Mouse (Mus musculus) neural tube, embryonic 11.5 days (tissue): Measurements from ENCODE around the gene Cox11. TPM values are rescaled to one million over a fixed set of nuclear protein-coding genes. Genes with fewer than 3 reads are reported as not detected.
A peak's percentile ranks its signal among the peaks of the same experiment; 100 is the strongest.

ENCODE experiments used
- ATAC-seq: fragments of 200-750 bp; cut with Nextera tagmentation; 2 replicates; pipeline ENCODE4 v1.8.0; 2017; ENCODE audit warnings: moderate number of reproducible peaks, mild to moderate bottlenecking, moderate TSS enrichment, moderate library complexity; ENCODE audit not compliant: insufficient read depth, low FRiP score, low TSS enrichment
- DNase-seq: peaks from one replicate; pipeline ENCODE4 v3.0.0-alpha.2; 2015; ENCODE audit warnings: low spot score
- H3K27ac ChIP-seq: fragments of 300-500 bp; sonication (generic); 2 replicates; pipeline ENCODE4 v1.5.1; 2014; ENCODE audit warnings: low read depth, mild to moderate bottlenecking, low read length
- H3K27me3 ChIP-seq: fragments of 300-500 bp; sonication (generic); 2 replicates; pipeline ENCODE4 v1.6.1; 2014; ENCODE audit warnings: mild to moderate bottlenecking, low read length, mixed read lengths; ENCODE audit not compliant: control insufficient read depth, insufficient read depth
- H3K36me3 ChIP-seq: fragments of 300-500 bp; sonication (generic); 2 replicates; pipeline ENCODE4 v1.6.1; 2014; ENCODE audit warnings: mild to moderate bottlenecking, low read length, moderate library complexity, mixed read lengths; ENCODE audit not compliant: control insufficient read depth, insufficient read depth
- H3K4me1 ChIP-seq: fragments of 300-500 bp; sonication (generic); 2 replicates; pipeline ENCODE4 v1.6.1; 2014; ENCODE audit warnings: low read length, mixed read lengths; ENCODE audit not compliant: control insufficient read depth, insufficient read depth
- H3K4me2 ChIP-seq: fragments of 300-500 bp; sonication (generic); 2 replicates; pipeline ENCODE4 v1.6.1; 2014; ENCODE audit warnings: low read depth, mild to moderate bottlenecking, moderate library complexity
- H3K4me3 ChIP-seq: fragments of 300-500 bp; sonication (generic); 2 replicates; pipeline ENCODE4 v1.5.1; 2014; ENCODE audit warnings: low read depth, low read length
- H3K9ac ChIP-seq: fragments of 300-500 bp; sonication (generic); 2 replicates; pipeline ENCODE4 v1.6.1; 2014; ENCODE audit warnings: mild to moderate bottlenecking, low read length
- H3K9me3 ChIP-seq: fragments of 300-500 bp; sonication (generic); 2 replicates; pipeline ENCODE4 v1.6.1; 2016; ENCODE audit warnings: low read length; ENCODE audit not compliant: control insufficient read depth
- WGBS: fragments of 180-500 bp; shearing (Covaris S2); extraction: QIAGEN DNeasy Blood & Tissue Kit; methylation state at CpG from one replicate; pipeline ENCODE4 v1.1.7; 2014; 5-methylcytosine and 5-hydroxymethylcytosine counted together
- polyA plus RNA-seq: library from polyadenylated mRNA; unstranded; fragments of >200 nt; fragmentation: Nextera tagmentation; extraction: Ambion mirVana; gene quantifications from 2 replicates; pipeline ENCODE4 v1.2.1, GENCODE M21; 2014

The Cox11 gene
- polyA plus RNA-seq, 1 experiment from 2014 or later: 23.6 TPM

DNA sequence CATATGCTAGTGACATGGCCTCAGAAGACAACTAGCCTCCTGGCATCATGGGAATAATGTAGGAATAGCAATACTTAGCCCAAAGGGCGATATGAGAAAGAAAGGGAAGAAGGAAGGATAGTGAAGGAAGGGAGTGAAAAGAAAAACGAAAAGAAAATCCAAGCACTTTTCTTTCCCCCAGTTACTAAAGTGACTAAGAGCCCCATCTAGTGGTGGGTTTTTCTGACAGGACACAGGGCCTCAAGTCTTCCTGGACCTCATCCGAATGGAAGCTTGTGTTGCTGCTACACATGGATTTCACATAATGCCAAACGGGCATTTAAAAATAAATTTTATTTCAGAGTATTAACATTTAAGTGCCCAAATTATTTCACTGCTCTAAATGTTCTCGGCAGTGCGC is 14.5 kb upstream of the Cox11 start:
- H3K27ac ChIP-seq: no peak overlapping the region
- H3K9ac ChIP-seq: no peak overlapping the region
- ATAC-seq (no peak), DNase-seq (peak; percentile 26)
- no peaks in the 10 kb centered on the region for H3K9me3 ChIP-seq
- no peaks in the 10 kb centered on the region for H3K36me3 ChIP-seq
- no peak overlapping the region for H3K4me3 ChIP-seq
- no peaks in the 10 kb centered on the region for H3K27me3 ChIP-seq
- 63% methylated on average over 6 of the region's 6 CpGs for WGBS
- no peak overlapping the region for H3K4me2 ChIP-seq
- H3K4me1 ChIP-seq: no peaks in the 10 kb centered on the region

DNA sequence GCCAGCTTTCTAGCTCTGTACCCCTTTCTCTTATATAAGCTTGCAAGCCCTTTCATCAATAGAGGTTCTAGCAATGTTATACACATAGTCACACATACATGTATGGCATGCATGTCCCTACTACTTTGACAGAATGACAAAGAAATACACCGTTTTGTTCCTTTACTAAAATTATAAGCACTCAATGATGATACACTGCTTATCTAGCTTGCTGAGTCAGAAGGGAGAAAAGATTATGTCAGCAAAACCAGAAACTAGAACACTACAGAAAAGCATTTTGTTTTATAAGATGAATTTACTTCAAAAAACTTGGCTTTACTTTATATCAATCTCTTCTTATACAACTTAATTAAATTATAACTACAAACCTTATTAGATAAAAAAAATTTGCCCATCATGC is 12.8 kb upstream of the Cox11 start:
- Histone ChIP-seq H3K4me3 (no peak overlapping the region), H3K9ac (no peak overlapping the region), H3K4me1 (no peaks in the 10 kb centered on the region), H3K36me3 (no peaks in the 10 kb centered on the region), H3K27ac (no peak overlapping the region), H3K27me3 (no peaks in the 10 kb centered on the region), H3K9me3 (no peaks in the 10 kb centered on the region), H3K4me2 (no peak overlapping the region)
- no peak for DNase-seq
- WGBS: 92% methylated on average over 1 of the region's 1 CpGs
- no peak for ATAC-seq

DNA sequence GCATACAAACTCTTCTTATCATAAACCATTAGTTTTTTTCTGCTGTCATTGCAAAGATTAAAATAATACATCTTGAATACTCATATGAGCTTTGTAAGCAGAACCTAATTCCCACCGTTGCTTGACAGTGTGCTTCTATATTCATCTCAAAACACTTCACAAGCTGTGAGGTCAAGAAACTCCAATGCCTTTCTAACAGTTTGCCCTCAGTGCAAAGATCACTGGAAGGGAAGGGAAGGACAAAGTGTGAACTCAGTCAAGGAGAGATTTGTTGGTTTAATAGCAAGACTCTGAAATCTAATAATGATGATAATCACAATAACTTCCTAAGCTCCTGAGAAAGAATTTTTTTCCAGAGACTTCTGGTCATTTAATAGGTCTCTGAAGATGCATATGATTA is 10.2 kb upstream of the Cox11 start:
- Histone ChIP-seq H3K4me3 (no peak overlapping the region), H3K4me1 (no peaks in the 10 kb centered on the region), H3K27me3 (no peaks in the 10 kb centered on the region), H3K27ac (no peak overlapping the region), H3K9ac (no peak overlapping the region), H3K4me2 (no peak overlapping the region), H3K9me3 (no peaks in the 10 kb centered on the region), H3K36me3 (no peaks in the 10 kb centered on the region)
- WGBS: 82% methylated on average over 1 of the region's 1 CpGs
- DNase-seq (no peak), ATAC-seq (no peak)

DNA sequence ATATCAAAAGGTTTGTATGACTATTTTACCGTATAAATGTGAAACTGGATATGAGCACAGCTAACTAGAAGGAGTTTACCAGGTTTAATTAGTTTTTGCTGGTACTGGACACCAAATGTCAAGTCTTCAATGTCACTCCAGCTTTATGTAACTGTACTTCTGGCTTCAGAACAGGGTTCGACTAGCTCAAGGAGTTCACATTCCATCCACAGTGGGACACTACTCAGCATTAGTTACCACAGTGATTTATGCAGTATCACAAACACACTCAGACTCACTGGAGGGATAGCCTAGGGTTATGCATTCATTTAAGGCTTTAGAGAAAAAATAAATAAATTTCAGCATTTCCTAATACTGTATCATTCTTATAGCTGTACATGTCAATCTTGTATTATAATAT is 5.5 kb upstream of the Cox11 start:
- no peak for DNase-seq
- WGBS: 78% methylated on average over 2 of the region's 2 CpGs
- no peaks in the 10 kb centered on the region for H3K9me3 ChIP-seq
- H3K4me2 ChIP-seq: no peak overlapping the region
- no peaks in the 10 kb centered on the region for H3K27me3 ChIP-seq
- H3K27ac ChIP-seq: no peak overlapping the region
- no peaks in the 10 kb centered on the region for H3K36me3 ChIP-seq
- no peak overlapping the region for H3K4me3 ChIP-seq
- H3K4me1 ChIP-seq: no peaks in the 10 kb centered on the region
- no peak overlapping the region for H3K9ac ChIP-seq
- no peak for ATAC-seq

DNA sequence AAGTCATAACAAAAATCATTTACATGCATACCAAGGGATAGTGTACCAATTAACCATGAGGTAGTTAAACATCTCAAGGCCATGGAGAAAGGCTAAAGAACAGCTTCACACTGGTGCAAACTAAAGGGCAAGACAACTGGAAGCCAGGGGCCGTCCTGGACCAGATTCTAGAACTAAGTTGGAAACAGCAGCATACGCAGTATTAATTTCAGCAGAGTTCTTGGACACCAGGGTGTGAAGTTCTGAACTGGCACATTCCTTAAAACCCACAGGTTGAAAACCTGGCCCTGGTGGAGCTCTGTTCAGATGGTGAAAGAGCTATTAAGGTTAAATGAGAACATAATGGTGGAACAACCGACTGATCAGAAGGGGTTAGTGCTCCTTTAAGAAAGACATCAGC is 3.3 kb upstream of the Cox11 start:
- Histone ChIP-seq H3K4me1 (0 out of 2 replicates have a peak, but pooled peaks cover 2% of the 10 kb centered on the region), H3K27ac (no peak overlapping the region), H3K27me3 (no peaks in the 10 kb centered on the region), H3K4me2 (no peak overlapping the region), H3K36me3 (no peaks in the 10 kb centered on the region), H3K9ac (no peak overlapping the region), H3K4me3 (no peak overlapping the region), H3K9me3 (no peaks in the 10 kb centered on the region)
- 90% methylated on average over 3 of the region's 3 CpGs for WGBS
- DNase-seq (no peak), ATAC-seq (no peak)

DNA sequence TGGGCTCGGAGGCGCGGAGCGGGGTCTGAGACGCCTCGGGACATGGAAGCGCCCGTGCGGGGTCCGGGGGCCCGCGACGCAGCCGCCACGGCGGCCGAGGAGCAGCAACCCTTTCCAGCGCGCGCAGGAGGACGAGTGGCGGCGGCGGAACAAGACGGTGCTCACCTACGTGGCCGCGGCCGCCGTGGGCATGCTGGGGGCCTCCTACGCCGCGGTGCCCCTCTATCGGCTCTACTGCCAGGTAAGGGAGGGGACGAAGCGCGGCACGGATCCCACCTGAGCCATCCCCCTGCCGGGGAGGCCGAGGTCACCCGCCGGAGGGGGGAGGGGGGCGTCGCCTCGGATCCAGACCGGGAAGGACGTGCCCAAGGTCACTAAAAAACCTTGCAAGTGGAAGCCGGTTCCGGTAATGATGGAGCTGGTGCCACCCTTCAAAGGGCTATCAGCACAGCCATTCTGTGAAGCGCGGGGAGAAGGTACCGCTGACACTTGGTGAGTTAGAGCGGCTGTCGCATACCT is 398 bp downstream of the Cox11 start:
- WGBS: under 1% methylated on average over 46 of the region's 54 CpGs
- no peak for DNase-seq
- ATAC-seq: peak; percentile 10; the same call in 1 of the 2 replicates

DNA sequence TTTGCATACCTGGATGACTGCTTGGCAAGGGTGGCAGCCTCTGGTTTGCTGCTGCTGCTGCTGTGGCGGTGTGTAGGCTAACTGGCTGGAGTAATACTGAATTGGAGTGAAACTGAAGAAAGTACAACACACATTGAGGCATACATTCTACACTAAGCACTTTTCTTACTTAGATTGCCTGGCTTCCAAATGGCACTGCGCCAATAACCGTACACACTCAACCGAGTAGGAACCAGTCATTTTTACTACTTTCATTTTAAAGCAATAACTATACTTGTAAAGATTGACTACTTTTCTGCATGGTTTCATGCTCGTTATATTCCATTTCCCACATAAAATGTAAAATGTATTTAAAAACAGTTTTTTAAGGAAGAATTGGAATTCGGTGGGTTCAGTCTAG is 11.8 kb downstream of the Cox11 start:
- H3K36me3 ChIP-seq: peaks cover 5% of the 10 kb centered on the region
- no peaks in the 10 kb centered on the region for H3K4me1 ChIP-seq
- H3K9ac ChIP-seq: no peak overlapping the region
- ATAC-seq: no peak
- H3K27me3 ChIP-seq: no peaks in the 10 kb centered on the region
- DNase-seq: no peak
- no peak overlapping the region for H3K4me3 ChIP-seq
- no peak overlapping the region for H3K27ac ChIP-seq
- WGBS: 93% methylated on average over 6 of the region's 6 CpGs
- H3K4me2 ChIP-seq: no peak overlapping the region
- H3K9me3 ChIP-seq: no peaks in the 10 kb centered on the region

More for the DNA sequence above, 398 bp downstream of the Cox11 start:
- Histone ChIP-seq H3K27ac (peak overlapping the region; percentile 89), H3K4me3 (peak overlapping the region; percentile 94), H3K4me2 (peak overlapping the region; percentile 56), H3K9me3 (no peaks in the 10 kb centered on the region), H3K36me3 (no peaks in the 10 kb centered on the region; the same call in 1 of the 2 replicates), H3K9ac (peak overlapping the region; percentile 98), H3K4me1 (0 out of 2 replicates have a peak, but pooled peaks cover 3% of the 10 kb centered on the region), H3K27me3 (no peaks in the 10 kb centered on the region)

DNA sequence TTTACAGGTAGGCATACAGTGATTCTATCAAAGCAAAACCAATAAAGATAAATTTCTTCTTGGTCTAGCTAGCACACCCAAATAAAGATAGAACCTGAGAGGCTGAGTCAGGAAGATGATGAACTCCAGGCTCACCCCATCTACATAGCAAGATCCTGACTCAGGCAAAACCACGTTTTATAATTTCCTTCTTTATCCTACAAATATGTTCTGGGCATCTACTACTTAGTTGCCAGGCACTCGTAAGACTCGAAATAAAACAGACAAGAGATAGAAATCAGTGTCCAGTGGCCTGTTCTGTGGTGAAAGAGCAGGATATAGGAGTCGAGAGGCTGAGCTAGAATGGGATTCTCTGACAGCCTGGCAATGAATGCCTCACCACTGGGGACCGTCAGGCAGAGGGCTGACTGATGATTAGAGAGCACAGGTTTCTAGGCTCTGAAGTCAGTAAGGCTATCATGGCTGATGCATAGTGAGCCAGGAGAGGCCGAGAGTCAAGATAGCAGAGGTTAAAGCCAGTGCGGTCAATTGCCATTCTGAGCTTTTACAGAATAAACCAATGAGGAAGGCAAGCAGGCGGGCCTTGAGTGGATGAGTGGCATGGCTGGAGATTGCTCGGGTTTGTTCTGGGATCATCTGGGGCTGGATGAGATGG is 12.4 kb downstream of the Cox11 start:
- ATAC-seq: no peak
- Histone ChIP-seq H3K36me3 (peaks cover 5% of the 10 kb centered on the region), H3K27me3 (no peaks in the 10 kb centered on the region), H3K27ac (no peak overlapping the region), H3K4me1 (no peaks in the 10 kb centered on the region), H3K9me3 (no peaks in the 10 kb centered on the region), H3K9ac (no peak overlapping the region), H3K4me3 (no peak overlapping the region), H3K4me2 (no peak overlapping the region)
- WGBS: 85% methylated on average over 9 of the region's 9 CpGs
- DNase-seq: no peak

DNA sequence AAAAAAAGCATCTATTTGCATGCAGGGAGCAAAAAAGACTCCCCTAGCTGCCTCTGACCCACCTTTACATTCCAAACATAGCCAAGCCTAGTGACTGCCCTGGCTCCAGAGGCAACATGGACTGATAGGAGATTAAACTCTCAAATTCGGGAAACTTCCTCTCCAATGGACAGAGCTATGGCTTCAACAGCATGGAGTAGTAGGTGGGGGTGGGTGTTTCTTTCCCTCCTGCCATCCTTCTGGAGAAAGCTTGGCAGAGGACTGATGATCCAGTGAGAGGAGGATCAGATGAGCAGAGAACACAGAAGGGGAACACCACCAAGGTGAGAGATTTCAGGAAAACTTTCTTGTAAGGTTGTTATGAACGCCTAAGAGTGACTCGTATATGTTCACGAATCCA is 14.6 kb downstream of the Cox11 start:
- no peak for DNase-seq
- Histone ChIP-seq H3K27me3 (no peaks in the 10 kb centered on the region), H3K36me3 (peaks cover 3% of the 10 kb centered on the region; the same call in 1 of the 2 replicates), H3K4me3 (no peak overlapping the region), H3K27ac (no peak overlapping the region), H3K4me2 (no peak overlapping the region), H3K9ac (no peak overlapping the region), H3K9me3 (no peaks in the 10 kb centered on the region), H3K4me1 (no peaks in the 10 kb centered on the region)
- WGBS: 94% methylated on average over 4 of the region's 4 CpGs
- ATAC-seq: no peak
